Mouse (Mus musculus) lung, postnatal 0 days (tissue): ENCODE results near the gene Eaf2. TPM values are rescaled to one million over a fixed set of nuclear protein-coding genes. Genes with fewer than 3 reads are reported as not detected.

Experiments
- ATAC-seq: fragments of 200-750 bp; cut with Nextera tagmentation; 2 replicates; pipeline ENCODE4 v1.8.0; 2017; ENCODE audit warnings: moderate library complexity
- DNase-seq: peaks from one replicate; pipeline ENCODE4 v3.0.0-alpha.2; 2016; ENCODE audit warnings: low spot score
- H3K27ac ChIP-seq: fragments of 300-500 bp; sonication (generic); 2 replicates; pipeline ENCODE4 v1.5.1; 2014; ENCODE audit warnings: antibody characterized with exemption, mild to moderate bottlenecking, low read length, mixed read lengths
- H3K27me3 ChIP-seq: fragments of 300-500 bp; sonication (generic); replicated peaks from 2 replicates; pipeline ENCODE4 v1.6.1; 2014; ENCODE audit warnings: low read length, mixed read lengths; ENCODE audit not compliant: insufficient read depth
- H3K36me3 ChIP-seq: fragments of 300-500 bp; sonication (generic); 2 replicates; pipeline ENCODE4 v1.6.1; 2014; ENCODE audit warnings: low read length, mixed read lengths; ENCODE audit not compliant: insufficient read depth
- H3K4me1 ChIP-seq: fragments of 300-500 bp; sonication (generic); 2 replicates; pipeline ENCODE4 v1.6.1; 2014; ENCODE audit warnings: antibody characterized with exemption, low read depth, low read length, mixed read lengths; ENCODE audit not compliant: insufficient read depth
- H3K4me2 ChIP-seq: fragments of 300-500 bp; sonication (generic); replicated peaks from 2 replicates; pipeline ENCODE4 v1.6.1; 2014; ENCODE audit warnings: low read depth, mild to moderate bottlenecking, low read length, moderate library complexity, mixed read lengths
- H3K4me3 ChIP-seq: fragments of 300-500 bp; sonication (generic); 2 replicates; pipeline ENCODE4 v1.5.1; 2014; ENCODE audit warnings: low read depth, low read length
- H3K9ac ChIP-seq: fragments of 300-500 bp; sonication (generic); replicated peaks from 2 replicates; pipeline ENCODE4 v1.6.1; 2014; ENCODE audit warnings: low read depth, mild to moderate bottlenecking
- H3K9me3 ChIP-seq: fragments of 300-500 bp; sonication (generic); 2 replicates; pipeline ENCODE4 v1.6.1; 2016; ENCODE audit warnings: low read length, mixed read lengths
- CTCF ChIP-seq: IDR thresholded peaks from 2 replicates; pipeline ENCODE4 v1.5.1; 2016; ENCODE audit warnings: antibody characterized with exemption, mild to moderate bottlenecking
- EP300 ChIP-seq: IDR thresholded peaks from 2 replicates; pipeline ENCODE4 v1.6.1; 2016; ENCODE audit warnings: antibody characterized with exemption, mild to moderate bottlenecking, control low read depth
- WGBS: fragments of 180-500 bp; shearing (Covaris S2); extraction: QIAGEN DNeasy Blood & Tissue Kit; methylation state at CpG from one replicate; pipeline ENCODE4 v1.1.7; 2014; 5-methylcytosine and 5-hydroxymethylcytosine counted together
- polyA plus RNA-seq: library from polyadenylated mRNA; unstranded; fragments of >200 nt; fragmentation: Nextera tagmentation; extraction: Ambion mirVana; gene quantifications from 2 replicates; pipeline ENCODE4 v1.2.1, GENCODE M21; 2015

Eaf2 gene
- polyA plus RNA-seq, 1 experiment from 2014 or later: 0.95 TPM

DNA sequence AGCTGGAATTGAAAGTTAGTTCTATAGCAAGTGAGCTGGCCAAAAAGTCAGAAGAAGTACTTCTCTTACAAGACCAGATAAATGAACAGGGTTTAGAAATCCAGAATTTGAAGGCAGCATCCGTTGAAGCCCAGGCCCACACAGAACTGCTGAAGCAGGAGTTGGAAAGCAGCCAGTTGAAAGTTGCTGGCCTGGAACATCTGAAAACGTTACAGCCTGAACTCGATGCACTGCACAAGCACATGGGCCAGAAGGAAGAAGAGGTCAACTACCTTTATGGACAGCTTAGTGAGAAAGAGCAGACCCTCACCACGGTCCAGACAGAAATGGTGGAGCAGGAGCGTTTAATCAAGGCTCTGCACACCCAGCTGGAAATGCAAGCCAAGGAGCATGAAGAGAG lies 39.4 kb upstream of the Eaf2 start:
- ATAC-seq (no peak), DNase-seq (no peak)
- no peak overlapping the region for H3K27ac ChIP-seq
- H3K4me1 ChIP-seq: no peaks in the 10 kb centered on the region
- peaks cover 29% of the 10 kb centered on the region for H3K36me3 ChIP-seq
- H3K9ac ChIP-seq: no peak overlapping the region
- H3K27me3 ChIP-seq: no peaks in the 10 kb centered on the region
- H3K9me3 ChIP-seq: no peaks in the 10 kb centered on the region
- H3K4me3 ChIP-seq: no peak overlapping the region
- TF ChIP-seq CTCF (no peak), EP300 (no peak)
- no peak overlapping the region for H3K4me2 ChIP-seq
- 71% methylated on average over 5 of the region's 5 CpGs for WGBS

DNA sequence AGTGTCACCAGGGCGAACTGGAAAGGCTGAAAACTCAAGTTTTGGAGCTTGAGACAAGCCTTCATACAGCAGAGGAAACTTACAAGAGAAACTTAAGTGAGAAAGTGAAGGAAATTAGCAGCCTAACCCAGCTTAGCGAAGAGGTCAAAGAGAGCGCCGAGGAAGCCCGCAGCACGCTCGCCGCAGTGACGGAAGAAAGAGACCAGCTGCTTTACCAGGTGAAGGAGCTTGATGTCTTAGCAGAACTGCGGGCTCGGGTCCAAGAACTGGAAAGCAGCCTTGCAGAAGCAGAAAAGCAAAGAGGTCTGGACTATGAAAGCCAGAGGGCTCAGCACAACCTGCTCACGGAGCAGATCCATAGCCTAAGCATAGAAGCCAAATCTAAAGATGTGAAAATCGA lies 37.5 kb upstream of the Eaf2 start:
- H3K9ac ChIP-seq: no peak overlapping the region
- no peaks in the 10 kb centered on the region for H3K27me3 ChIP-seq
- H3K4me2 ChIP-seq: no peak overlapping the region
- no peak overlapping the region for H3K4me3 ChIP-seq
- TF ChIP-seq EP300 (no peak), CTCF (no peak)
- WGBS: 69% methylated on average over 13 of the region's 13 CpGs
- H3K36me3 ChIP-seq: peaks cover 24% of the 10 kb centered on the region
- ATAC-seq: no peak
- H3K4me1 ChIP-seq: no peaks in the 10 kb centered on the region
- DNase-seq: no peak
- no peaks in the 10 kb centered on the region for H3K9me3 ChIP-seq
- no peak overlapping the region for H3K27ac ChIP-seq

DNA sequence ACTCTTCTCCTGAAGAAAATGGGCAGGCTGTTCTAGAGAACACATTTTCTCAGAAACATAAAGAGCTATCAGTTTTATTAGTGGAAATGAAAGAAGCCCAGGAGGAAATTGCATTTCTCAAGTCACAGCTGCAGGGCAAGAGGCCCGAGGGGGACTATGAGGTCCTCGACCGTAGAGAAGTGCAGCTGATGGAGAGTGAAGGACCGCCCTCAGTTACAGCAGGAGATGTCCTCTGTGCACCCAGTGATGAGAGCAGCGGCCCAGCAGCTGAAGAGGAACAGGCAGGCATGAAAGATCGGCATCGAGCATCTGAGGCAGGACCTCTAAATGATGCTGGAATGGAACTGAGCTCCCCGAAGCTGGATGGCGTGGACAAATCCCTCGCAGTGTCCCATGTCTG lies 37.1 kb upstream of the Eaf2 start:
- no peak overlapping the region for H3K27ac ChIP-seq
- no peak for DNase-seq
- peaks cover 24% of the 10 kb centered on the region for H3K36me3 ChIP-seq
- H3K9me3 ChIP-seq: no peaks in the 10 kb centered on the region
- H3K4me1 ChIP-seq: no peaks in the 10 kb centered on the region
- whole genome bisulfite sequencing: 75% methylated on average over 10 of the region's 10 CpGs
- ATAC-seq: no peak
- TF ChIP-seq CTCF (no peak), EP300 (no peak)
- H3K9ac ChIP-seq: no peak overlapping the region
- no peak overlapping the region for H3K4me3 ChIP-seq
- H3K4me2 ChIP-seq: no peak overlapping the region
- H3K27me3 ChIP-seq: no peaks in the 10 kb centered on the region

DNA sequence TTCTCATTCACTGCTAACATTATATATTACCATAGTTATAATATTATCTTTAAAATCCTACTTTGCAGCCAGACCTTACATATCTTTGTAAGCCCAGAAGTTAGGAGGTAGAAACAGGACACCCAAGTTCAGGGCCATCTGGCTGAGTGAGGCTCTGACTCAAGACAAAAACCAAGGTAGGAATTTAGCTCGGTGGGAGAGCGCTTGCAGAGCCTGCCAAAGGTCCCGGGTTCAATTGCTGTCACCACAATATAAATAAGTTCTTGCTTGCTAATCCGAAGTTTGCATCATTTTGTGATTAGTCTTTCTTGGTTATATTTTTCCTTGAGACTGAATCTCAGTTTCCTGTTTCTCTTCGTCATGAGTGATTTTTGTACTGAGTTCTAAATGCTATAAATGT lies 28.4 kb upstream of the Eaf2 start:
- no peak for ATAC-seq

DNA sequence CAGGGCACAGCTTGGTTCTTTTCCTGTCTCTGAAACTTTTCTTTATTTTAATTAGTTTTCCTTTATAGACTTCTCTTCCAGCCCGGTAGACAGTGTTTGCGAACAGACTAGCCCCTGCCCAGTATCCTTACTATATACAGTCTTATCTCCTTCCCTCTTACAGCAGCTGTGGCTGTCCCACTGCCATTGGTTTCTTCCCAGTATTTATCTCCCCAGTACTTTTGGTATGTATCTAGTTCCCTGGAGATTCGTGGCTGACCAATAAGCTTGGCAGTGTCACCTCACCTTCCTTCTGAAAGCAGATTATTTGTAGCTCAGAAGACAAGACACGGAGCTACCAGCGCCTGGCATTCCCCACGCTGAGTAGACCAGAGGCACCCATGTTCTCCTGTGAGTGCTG lies 21.9 kb upstream of the Eaf2 start:
- H3K36me3 ChIP-seq: peaks cover 61% of the 10 kb centered on the region
- ATAC-seq (no peak), DNase-seq (no peak)
- no peak overlapping the region for H3K27ac ChIP-seq
- no peak for TF ChIP-seq CTCF
- no peak for TF ChIP-seq EP300
- H3K9me3 ChIP-seq: no peaks in the 10 kb centered on the region
- H3K4me2 ChIP-seq: no peak overlapping the region
- H3K4me1 ChIP-seq: no peaks in the 10 kb centered on the region
- WGBS: 94% methylated on average over 6 of the region's 6 CpGs
- no peak overlapping the region for H3K9ac ChIP-seq
- no peak overlapping the region for H3K4me3 ChIP-seq
- H3K27me3 ChIP-seq: no peaks in the 10 kb centered on the region

More for the DNA sequence above, 28.4 kb upstream of the Eaf2 start:
- H3K4me2 ChIP-seq: no peak overlapping the region
- H3K4me1 ChIP-seq: no peaks in the 10 kb centered on the region
- H3K9me3 ChIP-seq: no peaks in the 10 kb centered on the region
- peaks cover 50% of the 10 kb centered on the region for H3K36me3 ChIP-seq
- no peak for DNase-seq
- no peak overlapping the region for H3K9ac ChIP-seq
- H3K27ac ChIP-seq: no peak overlapping the region
- no peak overlapping the region for H3K4me3 ChIP-seq
- WGBS: 82% methylated on average over 5 of the region's 5 CpGs
- H3K27me3 ChIP-seq: no peaks in the 10 kb centered on the region
- no peak for TF ChIP-seq EP300
- TF ChIP-seq CTCF: no peak

DNA sequence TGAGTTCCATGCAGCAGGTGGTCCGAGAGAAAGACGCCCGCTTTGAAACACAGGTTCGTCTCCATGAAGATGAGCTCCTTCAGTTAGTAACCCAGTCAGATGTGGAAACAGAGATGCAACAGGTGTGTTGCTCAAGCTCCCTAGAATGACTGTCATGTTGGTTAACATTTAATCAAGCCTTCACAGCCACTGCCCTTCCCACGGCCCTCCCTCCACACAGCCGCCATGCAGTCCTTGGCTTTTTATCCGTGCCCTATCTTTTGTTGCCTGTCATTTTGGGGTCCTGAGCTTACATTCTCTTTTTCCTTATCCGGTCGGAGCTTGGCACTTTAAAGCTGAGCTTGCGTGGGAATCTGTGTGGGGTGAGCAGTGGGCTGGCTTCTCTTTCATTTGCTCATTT lies 18.5 kb upstream of the Eaf2 start:
- no peak overlapping the region for H3K9ac ChIP-seq
- no peaks in the 10 kb centered on the region for H3K4me1 ChIP-seq
- no peak overlapping the region for H3K4me3 ChIP-seq
- TF ChIP-seq CTCF: no peak
- no peak for TF ChIP-seq EP300
- no peaks in the 10 kb centered on the region for H3K9me3 ChIP-seq
- peaks cover 51% of the 10 kb centered on the region for H3K36me3 ChIP-seq
- no peak for ATAC-seq
- no peak for DNase-seq
- H3K27me3 ChIP-seq: no peaks in the 10 kb centered on the region
- H3K4me2 ChIP-seq: no peak overlapping the region
- 92% methylated on average over 10 of the region's 10 CpGs for WGBS
- no peak overlapping the region for H3K27ac ChIP-seq

DNA sequence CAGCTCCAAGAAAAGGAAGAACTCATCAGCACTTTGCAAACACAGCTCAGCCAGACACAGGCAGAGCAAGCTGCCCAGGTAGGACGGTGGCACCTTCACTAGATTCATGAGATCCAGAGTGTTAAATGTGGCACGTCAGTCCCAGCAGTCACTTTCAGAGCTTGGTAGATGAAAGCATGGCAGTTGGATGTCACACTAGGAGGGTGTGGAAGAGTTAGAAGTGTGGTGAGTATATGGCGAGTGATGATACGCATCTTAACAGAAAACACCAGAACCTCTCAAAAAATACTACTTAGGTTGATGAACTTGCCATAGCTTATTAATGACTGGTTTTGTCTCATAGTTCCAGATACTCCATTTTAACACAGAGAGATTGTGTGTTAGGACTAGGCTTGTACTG lies 16.6 kb upstream of the Eaf2 start:
- no peak overlapping the region for H3K9ac ChIP-seq
- DNase-seq (no peak), ATAC-seq (no peak)
- peaks cover 58% of the 10 kb centered on the region; the same call in 1 of the 2 replicates for H3K36me3 ChIP-seq
- no peak overlapping the region for H3K27ac ChIP-seq
- 96% methylated on average over 4 of the region's 4 CpGs for WGBS
- no peak overlapping the region for H3K4me2 ChIP-seq
- TF ChIP-seq EP300 (no peak), CTCF (no peak)
- no peaks in the 10 kb centered on the region for H3K4me1 ChIP-seq
- H3K27me3 ChIP-seq: no peaks in the 10 kb centered on the region
- H3K4me3 ChIP-seq: no peak overlapping the region
- H3K9me3 ChIP-seq: no peaks in the 10 kb centered on the region
